Mouse (Mus musculus) kidney, adult 2 months (tissue): ENCODE data around the gene Ncor2. TPM values are rescaled to one million over a fixed set of nuclear protein-coding genes. Genes with fewer than 3 reads are reported as not detected.

ENCODE experiments used
- DNase-seq: peaks from one replicate; pipeline ENCODE4 v3.0.0; 2021
- H3K27ac ChIP-seq: fragments of 200-500 bp; 2 replicates; pipeline ENCODE4 v1.5.1; 2012; ENCODE audit warnings: low read depth, low read length, control low read depth, inconsistent platforms; ENCODE audit not compliant: insufficient read depth
- H3K27me3 ChIP-seq: fragments of 200-500 bp; replicated peaks from 2 replicates; pipeline ENCODE4 v1.6.1; 2012; ENCODE audit warnings: mild to moderate bottlenecking, moderate library complexity, low read length, inconsistent platforms; ENCODE audit not compliant: control insufficient read depth, insufficient read depth
- H3K36me3 ChIP-seq: fragments of 200-500 bp; 2 replicates; pipeline ENCODE4 v1.6.1; 2012; ENCODE audit warnings: mild to moderate bottlenecking, moderate library complexity, low read length, inconsistent platforms; ENCODE audit not compliant: control insufficient read depth, insufficient read depth
- H3K4me1 ChIP-seq: fragments of 200-500 bp; 2 replicates; pipeline ENCODE4 v1.6.1; 2011; ENCODE audit warnings: low read length; ENCODE audit not compliant: control insufficient read depth, insufficient read depth
- H3K4me3 ChIP-seq: fragments of 200-500 bp; 2 replicates; pipeline ENCODE4 v1.5.1; 2011; ENCODE audit warnings: mild to moderate bottlenecking, low read depth, low read length, control low read depth; ENCODE audit not compliant: insufficient read depth
- CTCF ChIP-seq: fragments of 200-500 bp; conservative IDR thresholded peaks from 2 replicates; pipeline ENCODE4 v1.5.1; 2011; ENCODE audit warnings: low read depth, mild to moderate bottlenecking, control low read depth, low read length, moderate library complexity, mixed read lengths; ENCODE audit not compliant: insufficient read depth, insufficient read length
- POLR2A ChIP-seq: fragments of 200-500 bp; IDR thresholded peaks from one replicate; pipeline ENCODE4 v1.6.1; 2011; ENCODE audit warnings: low read depth, low read length, control low read depth
- WGBS: fragments of 180-500 bp; shearing (Covaris S2); methylation state at CpG from one replicate; pipeline ENCODE4 v1.1.7; 2018; 5-methylcytosine and 5-hydroxymethylcytosine counted together
- polyA plus RNA-seq: library from polyadenylated mRNA; depleted of rRNA; stranded (reverse); fragments of >200 nt; gene quantifications from 2 replicates; pipeline ENCODE4 v1.2.3, GENCODE M21; 2012

Gene Ncor2
- polyA plus RNA-seq, 1 experiment = 38.8 TPM

- Histone ChIP-seq H3K4me3 (no peak overlapping the region), H3K36me3 (0 out of 2 replicates have a peak, but pooled peaks cover 2% of the 10 kb centered on the region), H3K4me1 (no peaks in the 10 kb centered on the region), H3K27ac (no peak overlapping the region), H3K27me3 (no peaks in the 10 kb centered on the region)
- DNase-seq = peak; percentile 35
- 48% methylated on average over 15 of the region's 15 CpGs for WGBS
- TF ChIP-seq CTCF (no peak), POLR2A (no peak)
Measured at GRCm38 (mm10) chr5:125017332-125017731, 161.7 kb downstream of the Ncor2 start.

- Histone ChIP-seq H3K27me3 (no peaks in the 10 kb centered on the region), H3K27ac (no peak overlapping the region), H3K4me3 (no peak overlapping the region), H3K36me3 (0 out of 2 replicates have a peak, but pooled peaks cover 2% of the 10 kb centered on the region), H3K4me1 (no peaks in the 10 kb centered on the region)
- peak; percentile 48 for DNase-seq
- WGBS = 70% methylated on average over 17 of the region's 17 CpGs
- no peak for TF ChIP-seq POLR2A
- TF ChIP-seq CTCF = no peak
Measured at GRCm38 (mm10) chr5:125016421-125017242, 162.4 kb downstream of the Ncor2 start.

DNA sequence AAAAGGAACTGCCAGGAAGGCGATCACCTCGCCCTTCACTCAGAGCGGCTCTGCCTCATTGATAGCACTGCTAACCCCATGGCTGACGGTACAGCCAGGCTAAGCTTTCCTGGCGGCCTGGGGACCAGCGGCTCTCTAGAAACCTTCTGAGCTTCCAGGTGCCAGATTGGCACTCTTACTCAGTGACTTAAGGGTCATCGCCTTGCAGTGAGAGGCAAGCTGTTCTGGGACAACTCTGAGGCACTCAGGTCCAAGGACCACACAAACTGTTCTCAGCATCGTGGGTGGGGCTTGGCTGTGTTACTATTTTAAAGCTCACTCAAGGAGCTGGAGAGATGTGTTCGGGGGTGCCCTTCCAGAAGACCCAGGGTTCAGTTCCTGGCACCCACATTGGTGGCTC lies 163.4 kb downstream of the Ncor2 start:
- Histone ChIP-seq H3K27me3 (no peaks in the 10 kb centered on the region), H3K27ac (no peak overlapping the region), H3K4me3 (no peak overlapping the region), H3K4me1 (no peaks in the 10 kb centered on the region), H3K36me3 (0 out of 2 replicates have a peak, but pooled peaks cover 2% of the 10 kb centered on the region)
- no peak for TF ChIP-seq CTCF
- no peak for TF ChIP-seq POLR2A
- 73% methylated on average over 9 of the region's 9 CpGs for WGBS
- DNase-seq = no peak

DNA sequence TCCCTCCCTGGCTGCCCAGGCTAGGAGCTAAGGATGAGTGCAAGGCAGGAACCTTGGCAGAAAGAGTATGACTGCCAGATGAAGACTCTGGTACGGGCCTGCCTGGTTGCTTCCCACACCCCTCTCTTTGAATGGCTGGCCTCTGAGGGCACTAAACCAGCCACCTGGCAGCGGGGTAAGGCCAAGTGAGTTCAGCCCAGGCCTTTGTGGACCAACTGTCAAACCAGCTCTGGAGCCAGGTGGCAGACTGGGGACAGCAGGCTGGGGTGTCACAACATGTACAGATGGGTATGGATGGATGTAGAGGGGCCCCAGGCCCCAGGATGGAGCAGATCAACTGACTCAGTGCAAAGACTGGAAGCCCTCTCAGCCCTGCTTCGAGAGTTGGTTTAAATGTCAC lies 164.0 kb downstream of the Ncor2 start:
- H3K27ac ChIP-seq = no peak overlapping the region
- WGBS = 84% methylated on average over 3 of the region's 3 CpGs
- no peaks in the 10 kb centered on the region for H3K27me3 ChIP-seq
- TF ChIP-seq CTCF (no peak), POLR2A (no peak)
- no peak for DNase-seq
- 0 out of 2 replicates have a peak, but pooled peaks cover 2% of the 10 kb centered on the region for H3K36me3 ChIP-seq
- no peaks in the 10 kb centered on the region for H3K4me1 ChIP-seq
- H3K4me3 ChIP-seq = no peak overlapping the region

DNA sequence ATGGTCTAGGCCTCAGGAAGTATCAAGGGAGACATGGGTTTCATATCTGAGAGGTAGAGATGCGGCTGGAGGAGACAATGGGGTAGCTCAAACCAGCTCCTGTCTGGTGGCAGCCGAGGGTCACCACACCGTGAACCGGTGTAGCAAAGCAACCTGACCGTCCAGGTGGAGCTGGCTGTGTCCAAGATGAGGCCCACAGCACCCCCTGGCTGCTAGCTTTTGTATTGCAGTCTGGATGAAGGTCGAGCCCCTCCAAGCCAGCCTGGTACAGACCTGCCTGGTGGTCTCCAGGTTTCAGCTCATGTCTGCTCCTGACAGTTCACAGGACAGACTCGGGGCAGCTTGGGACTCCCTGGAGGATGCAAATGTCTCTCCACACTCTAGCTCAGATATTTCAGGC lies 164.5 kb downstream of the Ncor2 start:
- Histone ChIP-seq H3K36me3 (0 out of 2 replicates have a peak, but pooled peaks cover 2% of the 10 kb centered on the region), H3K4me1 (no peaks in the 10 kb centered on the region), H3K4me3 (no peak overlapping the region), H3K27me3 (no peaks in the 10 kb centered on the region), H3K27ac (no peak overlapping the region)
- no peak for TF ChIP-seq POLR2A
- peak; percentile 87 for TF ChIP-seq CTCF
- DNase-seq = peak; percentile 66
- WGBS = 42% methylated on average over 7 of the region's 7 CpGs

- TF ChIP-seq CTCF = no peak
- TF ChIP-seq POLR2A = no peak
- H3K4me1 ChIP-seq = no peaks in the 10 kb centered on the region
- H3K27ac ChIP-seq = no peak overlapping the region
- 71% methylated on average over 8 of the region's 8 CpGs for WGBS
- H3K4me3 ChIP-seq = no peak overlapping the region
- H3K36me3 ChIP-seq = no peaks in the 10 kb centered on the region
- H3K27me3 ChIP-seq = no peaks in the 10 kb centered on the region
- no peak for DNase-seq
Measured at GRCm38 (mm10) chr5:125011628-125012027, 167.4 kb downstream of the Ncor2 start.

GRCm38 (mm10) chr5:125011166-125011565 lies 167.9 kb downstream of the Ncor2 start:
- Histone ChIP-seq H3K4me1 (no peaks in the 10 kb centered on the region), H3K36me3 (no peaks in the 10 kb centered on the region), H3K4me3 (no peak overlapping the region), H3K27me3 (no peaks in the 10 kb centered on the region), H3K27ac (no peak overlapping the region)
- no peak for DNase-seq
- WGBS = 63% methylated on average over 24 of the region's 24 CpGs
- TF ChIP-seq POLR2A (no peak), CTCF (no peak)
